In genomic region chr2:152189640-152190039, GRCm38 (mm10) we compare ENCODE assay signal across 13 mouse cellular contexts. TPM values are rescaled to one million over a fixed set of nuclear protein-coding genes. Genes with fewer than 3 reads are reported as not detected.
DNase-seq lines count a peak whose midpoint lies in the region; ATAC-seq lines count a peak whose summit lies in the region.
"Had no signal": no experiment of that assay in that cellular context is flagged by ENCODE, and none has a peak within 500 bp of the region (broad histone marks: within the 10 kb centered on the region; RNA-seq: fewer than 3 reads in every experiment).

No protein-coding gene starts in this region.

- no peak overlapping the region for H3K27ac ChIP-seq in embryonic facial prominence, embryonic 12.5 days
- H3K27ac ChIP-seq in embryonic facial prominence, embryonic 10.5 days (replicated peaks), result no peak overlapping the region
- peak overlapping the region; percentile 28 for H3K27ac ChIP-seq in midbrain, embryonic 10.5 days (replicated peaks)
- H3K27ac ChIP-seq in midbrain, embryonic 11.5 days (ENCODE audit: low read depth, low read length), result no peak overlapping the region
- H3K27ac ChIP-seq: forebrain, embryonic 15.5 days; hindbrain, embryonic 15.5 days had no signal

- H3K4me2 ChIP-seq in embryonic facial prominence, embryonic 12.5 days (replicated peaks), result no peak overlapping the region
- no peak overlapping the region for H3K4me2 ChIP-seq in midbrain, embryonic 11.5 days
- H3K4me2 ChIP-seq: forebrain, embryonic 15.5 days; hindbrain, embryonic 15.5 days had no signal

- 43% methylated on average over 9 of the region's 9 CpGs for WGBS in embryonic facial prominence, embryonic 12.5 days
- WGBS in embryonic facial prominence, embryonic 10.5 days, result 35% methylated on average over 9 of the region's 9 CpGs
- 73% methylated on average over 9 of the region's 9 CpGs for WGBS in midbrain, embryonic 10.5 days
- WGBS in midbrain, embryonic 11.5 days, result 71% methylated on average over 9 of the region's 9 CpGs

- no peaks in the 10 kb centered on the region for H3K36me3 ChIP-seq in embryonic facial prominence, embryonic 12.5 days
- H3K36me3 ChIP-seq in embryonic facial prominence, embryonic 10.5 days (replicated peaks), result no peaks in the 10 kb centered on the region
- H3K36me3 ChIP-seq in midbrain, embryonic 10.5 days, result no peaks in the 10 kb centered on the region
- H3K36me3 ChIP-seq in midbrain, embryonic 11.5 days (ENCODE audit: control insufficient read depth, insufficient read depth, low read length), result no peaks in the 10 kb centered on the region
- H3K36me3 ChIP-seq: forebrain, embryonic 15.5 days; hindbrain, embryonic 15.5 days had no signal

- 0 out of 2 replicates have a peak, but pooled peaks have one; percentile 10 for ATAC-seq in embryonic facial prominence, embryonic 12.5 days (ENCODE audit: insufficient number of reproducible peaks, insufficient read depth, low FRiP score, low TSS enrichment)
- ATAC-seq in midbrain, embryonic 11.5 days (ENCODE audit: low FRiP score), result no peak
- ATAC-seq: forebrain, embryonic 15.5 days had no signal

- H3K9ac ChIP-seq in embryonic facial prominence, embryonic 12.5 days, result no peak overlapping the region
- H3K9ac ChIP-seq in midbrain, embryonic 11.5 days (ENCODE audit: low read length), result no peak overlapping the region
- H3K9ac ChIP-seq: forebrain, embryonic 15.5 days; hindbrain, embryonic 15.5 days had no signal

- DNase-seq in embryonic facial prominence, embryonic 10.5 days (ENCODE audit: low spot score), result no peak
- DNase-seq in midbrain, embryonic 10.5 days (ENCODE audit: low spot score), result no peak
- DNase-seq in midbrain, embryonic 11.5 days (ENCODE audit: low spot score, missing footprints), result no peak
- peak; percentile 39 to 45 for DNase-seq in heart, postnatal 36 days
- DNase-seq in thymus, postnatal 4 days, result no peak
- DNase-seq in layer of hippocampus, postnatal 10 days (ENCODE audit: low spot score in 2 of 2), result no peak
- no peak for DNase-seq in B cell, adult 2 months
- DNase-seq: right cerebral cortex, adult 18-20 months had no signal

- H3K9me3 ChIP-seq in embryonic facial prominence, embryonic 12.5 days, result no peaks in the 10 kb centered on the region
- H3K9me3 ChIP-seq in embryonic facial prominence, embryonic 10.5 days, result no peaks in the 10 kb centered on the region
- no peaks in the 10 kb centered on the region for H3K9me3 ChIP-seq in midbrain, embryonic 10.5 days (replicated peaks)
- no peaks in the 10 kb centered on the region for H3K9me3 ChIP-seq in midbrain, embryonic 11.5 days (ENCODE audit: control insufficient read depth, low read length)
- H3K9me3 ChIP-seq: forebrain, embryonic 15.5 days; hindbrain, embryonic 15.5 days had no signal

- intact Hi-C loops in heart, postnatal 36 days (cut with DNase I), result loop anchor here (1.0 to 2.0 kb wide), 2 partner anchors 9 to 47 kb away; partner anchors contain the start of gene Tcf15

- no peaks in the 10 kb centered on the region for H3K4me1 ChIP-seq in embryonic facial prominence, embryonic 12.5 days
- H3K4me1 ChIP-seq in embryonic facial prominence, embryonic 10.5 days, result peaks cover 16% of the 10 kb centered on the region
- peaks cover 12% of the 10 kb centered on the region for H3K4me1 ChIP-seq in midbrain, embryonic 10.5 days
- no peaks in the 10 kb centered on the region for H3K4me1 ChIP-seq in midbrain, embryonic 11.5 days (ENCODE audit: control insufficient read depth, insufficient read depth, low read length)
- H3K4me1 ChIP-seq: forebrain, embryonic 15.5 days; hindbrain, embryonic 15.5 days had no signal

- H3K27me3 ChIP-seq in embryonic facial prominence, embryonic 12.5 days, result no peaks in the 10 kb centered on the region
- H3K27me3 ChIP-seq in embryonic facial prominence, embryonic 10.5 days (replicated peaks; ENCODE audit: low read depth, poor library complexity, severe bottlenecking), result peaks cover 9% of the 10 kb centered on the region; the same call in 1 of the 2 replicates
- no peaks in the 10 kb centered on the region for H3K27me3 ChIP-seq in midbrain, embryonic 10.5 days (ENCODE audit: low read depth, poor library complexity, severe bottlenecking)
- no peaks in the 10 kb centered on the region for H3K27me3 ChIP-seq in midbrain, embryonic 11.5 days (ENCODE audit: control insufficient read depth, insufficient read depth, low read length)
- H3K27me3 ChIP-seq: forebrain, embryonic 15.5 days; hindbrain, embryonic 15.5 days had no signal

- H3K4me3 ChIP-seq in embryonic facial prominence, embryonic 12.5 days, result no peak overlapping the region
- no peak overlapping the region for H3K4me3 ChIP-seq in embryonic facial prominence, embryonic 10.5 days
- H3K4me3 ChIP-seq in midbrain, embryonic 10.5 days, result no peak overlapping the region
- H3K4me3 ChIP-seq in midbrain, embryonic 11.5 days (ENCODE audit: low read depth, low read length), result no peak overlapping the region
- H3K4me3 ChIP-seq: forebrain, embryonic 15.5 days; hindbrain, embryonic 15.5 days; myocyte had no signal

RNA-seq across cellular contexts. Expression of gene Csnk2a1, which starts 37.0 kb away (rescaled TPM):
- 86.5 and 94.9 TPM in 2 replicates for polyA plus RNA-seq in embryonic facial prominence, embryonic 12.5 days (2016; fragmentation: Nextera tagmentation; extraction: Ambion mirVana)
- 77.8 and 82.6 TPM in 2 replicates for polyA plus RNA-seq in embryonic facial prominence, embryonic 10.5 days (2016; fragmentation: Nextera tagmentation; extraction: Ambion mirVana)
- 79.1 and 82.7 TPM in 2 replicates for polyA plus RNA-seq in midbrain, embryonic 10.5 days (2016; fragmentation: Nextera tagmentation; extraction: Ambion mirVana)
- polyA plus RNA-seq in midbrain, embryonic 11.5 days (2014; fragmentation: Nextera tagmentation; extraction: Ambion mirVana), result 60.1 and 63.8 TPM in 2 replicates
- 100 to 1,000 TPM in 1 of 2 experiments, 10 to 100 TPM in 1; 92.1 to 101 TPM for total RNA-seq in heart, postnatal 36 days (2021)
- total RNA-seq in layer of hippocampus, postnatal 10 days (2021), result 100 to 1,000 TPM; 112 to 127 TPM

RNA-seq across cellular contexts. Expression of gene Tcf15, which starts 46.3 kb away (rescaled TPM):
- 12.2 and 14.7 TPM in 2 replicates for polyA plus RNA-seq in embryonic facial prominence, embryonic 12.5 days (2016; fragmentation: Nextera tagmentation; extraction: Ambion mirVana)
- 9.2 and 10.3 TPM in 2 replicates for polyA plus RNA-seq in embryonic facial prominence, embryonic 10.5 days (2016; fragmentation: Nextera tagmentation; extraction: Ambion mirVana)
- 1.9 and 3.0 TPM in 2 replicates for polyA plus RNA-seq in midbrain, embryonic 10.5 days (2016; fragmentation: Nextera tagmentation; extraction: Ambion mirVana)
- polyA plus RNA-seq in midbrain, embryonic 11.5 days (2014; fragmentation: Nextera tagmentation; extraction: Ambion mirVana), result 2.8 and 3.2 TPM in 2 replicates
- total RNA-seq in heart, postnatal 36 days (2021), result 10 to 100 TPM; 39.7 to 50.1 TPM
- 1 to 10 TPM; 3.0 to 3.4 TPM for total RNA-seq in layer of hippocampus, postnatal 10 days (2021)
- polyA plus RNA-seq: C2C12, myocyte had no signal

Comparison
In these comparisons a context has a peak if more than half of its experiments do, and no peak if none do; other contexts are left out.
1. DNase-seq: peak in heart, postnatal 36 days (2 of 2); none in embryonic facial prominence, embryonic 10.5 days (single experiment), midbrain, embryonic 10.5 days (single experiment), midbrain, embryonic 11.5 days (single experiment), thymus, postnatal 4 days (single experiment), layer of hippocampus, postnatal 10 days (0 of 2) and B cell, adult 2 months (0 of 2).